Mouse (Mus musculus) monocyte, adult 59 days (primary cell): ENCODE results near the gene Myo1e. TPM values are rescaled to one million over a fixed set of nuclear protein-coding genes. Genes with fewer than 3 reads are reported as not detected.

Source experiments
- total RNA-seq, 2 experiments: library from RNA; stranded (reverse); gene quantifications; one replicate each; pipeline ENCODE4 v1.2.4; 2023

Myo1e gene
- 1 to 10 TPM; 4.8 to 6.2 TPM for total RNA-seq

DNA sequence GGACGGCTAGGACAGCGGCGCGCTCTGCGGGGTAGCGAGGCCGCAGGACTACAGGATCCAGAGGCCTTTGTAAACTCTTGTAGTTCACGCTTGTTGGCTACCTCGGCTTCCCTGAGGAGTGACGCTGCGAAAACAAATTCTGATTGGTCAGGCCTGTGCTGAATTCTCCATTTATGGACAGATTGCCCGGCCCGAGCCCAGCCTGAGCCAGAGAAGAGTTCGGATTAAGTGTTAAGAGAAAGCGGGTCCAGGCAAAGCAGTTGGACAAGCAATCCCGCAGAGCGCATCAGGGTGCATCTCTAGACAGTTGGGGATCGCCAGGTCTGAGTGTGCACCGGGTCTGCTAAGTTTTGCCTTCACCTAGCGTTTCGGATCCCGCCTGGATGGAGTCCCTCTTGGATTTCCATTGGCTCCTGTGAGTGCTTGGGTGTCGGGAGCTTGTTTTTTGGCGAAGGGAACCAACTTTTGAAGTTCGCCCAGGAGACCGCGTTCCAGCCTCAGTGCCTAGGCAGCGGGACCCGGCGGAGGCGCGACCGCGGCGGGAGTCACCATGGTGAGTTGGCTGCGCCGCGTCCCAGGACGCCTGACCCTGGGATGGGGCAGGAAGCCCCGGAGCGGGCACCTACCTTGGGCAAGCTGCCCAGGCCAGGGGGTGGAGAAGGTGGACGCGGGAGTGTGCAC lies at the start of gene Myo1e:
Gene Myo1e (plus strand): TSS at position 200 of the 681 bp plus-strand sequence.

DNA sequence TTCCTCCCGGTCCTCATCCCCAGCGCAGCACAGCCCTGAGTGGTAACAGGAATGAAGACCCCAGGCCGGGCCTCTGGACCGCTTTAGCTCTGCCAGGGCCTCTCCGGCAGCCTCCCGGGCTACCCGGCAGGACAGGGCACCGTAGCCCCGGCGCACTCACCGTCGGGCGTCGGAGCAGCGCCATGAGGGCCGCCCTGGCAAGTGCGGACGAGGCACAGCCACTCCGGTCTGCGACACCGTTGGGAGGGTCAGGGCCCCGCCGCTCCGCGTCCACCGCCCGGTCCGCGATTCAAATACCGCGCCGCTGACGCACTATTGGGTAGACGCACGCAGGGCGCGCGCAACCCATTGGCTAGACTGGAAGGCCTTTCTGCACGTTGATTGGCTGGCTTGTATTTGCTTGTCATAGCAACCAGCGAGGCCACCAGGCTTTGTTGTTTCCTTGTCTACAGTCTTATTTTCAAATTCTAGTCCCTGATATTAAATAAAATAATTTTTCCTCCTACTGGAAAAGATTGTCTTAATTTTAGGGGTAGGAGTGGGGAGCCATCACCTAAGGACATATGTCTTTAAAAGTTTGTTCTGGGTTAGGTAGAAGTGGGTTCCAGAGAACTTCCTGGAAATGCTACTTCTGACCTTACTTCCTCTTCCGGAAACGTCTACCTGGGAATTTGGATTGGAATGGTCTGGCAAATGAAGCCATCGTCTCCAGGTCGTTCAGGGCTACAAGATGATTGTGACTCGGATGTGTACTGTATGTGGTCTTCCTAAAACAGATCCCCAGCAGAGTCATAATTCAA lies 214.3 kb downstream of the Myo1e start, which contains the start of gene Ccnb2:
Gene Ccnb2 (minus strand): TSS at position 291 of the 800 bp plus-strand sequence.

Other genes starting within 250 kb of the Myo1e start
- gene Bnip2, start 217.9 kb upstream of the Myo1e start, total RNA-seq: 100 to 1,000 TPM; 118 to 149 TPM
- 10 to 100 TPM; 71.3 to 77.2 TPM for gene Gtf2a2, start 194.8 kb upstream of the Myo1e start, total RNA-seq
- not detected for gene Gcnt3, start 169.3 kb upstream of the Myo1e start, total RNA-seq
- gene Fam81a, start 64.8 kb upstream of the Myo1e start, total RNA-seq: not detected
- gene Ccnb2, start 214.2 kb downstream of the Myo1e start, total RNA-seq: 1 to 10 TPM; 1.8 to 2.3 TPM